Mouse (Mus musculus): ENCODE data around the gene Il23r.
A peak's percentile ranks its signal among the peaks of the same experiment; 100 is the strongest.

Il23r gene

GRCm38 (mm10) chr6:67437814-67438385 lies 53.8 kb downstream of the Il23r start:
- TF ChIP-seq GATA4 (IDR thresholded peaks at IDR 0.05; ENCODE audit: insufficient replicate concordance, low read length) = peak; percentile 33; the same call in 1 of the 2 replicates

GRCm38 (mm10) chr6:67437028-67437427 lies 54.6 kb downstream of the Il23r start:
- TF ChIP-seq GATA4 (IDR thresholded peaks at IDR 0.05; ENCODE audit: insufficient replicate concordance, low read length) = no peak

GRCm38 (mm10) chr6:67436295-67436694 lies 55.4 kb downstream of the Il23r start:
- TF ChIP-seq GATA4 (IDR thresholded peaks at IDR 0.05; ENCODE audit: insufficient replicate concordance, low read length) = no peak

- TF ChIP-seq GATA4 (IDR thresholded peaks at IDR 0.05; ENCODE audit: insufficient replicate concordance, low read length) = no peak
Observed at GRCm38 (mm10) chr6:67435711-67436110, 55.9 kb downstream of the Il23r start.

- TF ChIP-seq GATA4 (IDR thresholded peaks at IDR 0.05; ENCODE audit: insufficient replicate concordance, low read length) = no peak
Observed at GRCm38 (mm10) chr6:67434755-67435452, 56.8 kb downstream of the Il23r start.

GRCm38 (mm10) chr6:67431808-67432207 lies 59.8 kb downstream of the Il23r start:
- TF ChIP-seq GATA4 (IDR thresholded peaks at IDR 0.05; ENCODE audit: insufficient replicate concordance, low read length) = no peak

GRCm38 (mm10) chr6:67421761-67422160 lies 69.9 kb downstream of the Il23r start:
- TF ChIP-seq GATA4 (IDR thresholded peaks at IDR 0.05; ENCODE audit: insufficient replicate concordance, low read length) = no peak

GRCm38 (mm10) chr6:67416557-67416956 lies 75.1 kb downstream of the Il23r start:
- TF ChIP-seq GATA4 (IDR thresholded peaks at IDR 0.05; ENCODE audit: insufficient replicate concordance, low read length) = no peak

GRCm38 (mm10) chr6:67415276-67415675 lies 76.4 kb downstream of the Il23r start:
- TF ChIP-seq GATA4 (IDR thresholded peaks at IDR 0.05; ENCODE audit: insufficient replicate concordance, low read length) = no peak

- no peak for TF ChIP-seq GATA4 (IDR thresholded peaks at IDR 0.05; ENCODE audit: insufficient replicate concordance, low read length)
Observed at GRCm38 (mm10) chr6:67413378-67413777, 78.3 kb downstream of the Il23r start.

- no peak for TF ChIP-seq GATA4 (IDR thresholded peaks at IDR 0.05; ENCODE audit: insufficient replicate concordance, low read length)
Observed at GRCm38 (mm10) chr6:67405281-67405682, 86.4 kb downstream of the Il23r start.

GRCm38 (mm10) chr6:67399551-67399950 lies 92.1 kb downstream of the Il23r start:
- no peak for TF ChIP-seq GATA4 (IDR thresholded peaks at IDR 0.05; ENCODE audit: insufficient replicate concordance, low read length)

GRCm38 (mm10) chr6:67375982-67376391 lies 115.7 kb downstream of the Il23r start, which contains the start of gene Il12rb2:
Gene Il12rb2, minus strand, starts transcription at chr6:67376188.
- no peak for TF ChIP-seq GATA4 (IDR thresholded peaks at IDR 0.05; ENCODE audit: insufficient replicate concordance, low read length)
